Mouse (Mus musculus) lung, postnatal 0 days (tissue): ENCODE measurements around the gene Gpat2. TPM values are rescaled to one million over a fixed set of nuclear protein-coding genes. Genes with fewer than 3 reads are reported as not detected.
A peak's percentile ranks its signal among the peaks of the same experiment; 100 is the strongest.

Source experiments
- ATAC-seq: fragments of 200-750 bp; cut with Nextera tagmentation; 2 replicates; pipeline ENCODE4 v1.8.0; 2017; ENCODE audit warnings: moderate library complexity
- DNase-seq: peaks from one replicate; pipeline ENCODE4 v3.0.0-alpha.2; 2016; ENCODE audit warnings: low spot score
- H3K27ac ChIP-seq: fragments of 300-500 bp; sonication (generic); 2 replicates; pipeline ENCODE4 v1.5.1; 2014; ENCODE audit warnings: antibody characterized with exemption, mild to moderate bottlenecking, low read length, mixed read lengths
- H3K27me3 ChIP-seq: fragments of 300-500 bp; sonication (generic); replicated peaks from 2 replicates; pipeline ENCODE4 v1.6.1; 2014; ENCODE audit warnings: low read length, mixed read lengths; ENCODE audit not compliant: insufficient read depth
- H3K36me3 ChIP-seq: fragments of 300-500 bp; sonication (generic); 2 replicates; pipeline ENCODE4 v1.6.1; 2014; ENCODE audit warnings: low read length, mixed read lengths; ENCODE audit not compliant: insufficient read depth
- H3K4me1 ChIP-seq: fragments of 300-500 bp; sonication (generic); 2 replicates; pipeline ENCODE4 v1.6.1; 2014; ENCODE audit warnings: antibody characterized with exemption, low read depth, low read length, mixed read lengths; ENCODE audit not compliant: insufficient read depth
- H3K4me2 ChIP-seq: fragments of 300-500 bp; sonication (generic); replicated peaks from 2 replicates; pipeline ENCODE4 v1.6.1; 2014; ENCODE audit warnings: low read depth, mild to moderate bottlenecking, low read length, moderate library complexity, mixed read lengths
- H3K4me3 ChIP-seq: fragments of 300-500 bp; sonication (generic); 2 replicates; pipeline ENCODE4 v1.5.1; 2014; ENCODE audit warnings: low read depth, low read length
- H3K9ac ChIP-seq: fragments of 300-500 bp; sonication (generic); replicated peaks from 2 replicates; pipeline ENCODE4 v1.6.1; 2014; ENCODE audit warnings: low read depth, mild to moderate bottlenecking
- H3K9me3 ChIP-seq: fragments of 300-500 bp; sonication (generic); 2 replicates; pipeline ENCODE4 v1.6.1; 2016; ENCODE audit warnings: low read length, mixed read lengths
- CTCF ChIP-seq: IDR thresholded peaks from 2 replicates; pipeline ENCODE4 v1.5.1; 2016; ENCODE audit warnings: antibody characterized with exemption, mild to moderate bottlenecking
- EP300 ChIP-seq: IDR thresholded peaks from 2 replicates; pipeline ENCODE4 v1.6.1; 2016; ENCODE audit warnings: antibody characterized with exemption, mild to moderate bottlenecking, control low read depth
- WGBS: fragments of 180-500 bp; shearing (Covaris S2); extraction: QIAGEN DNeasy Blood & Tissue Kit; methylation state at CpG from one replicate; pipeline ENCODE4 v1.1.7; 2014; 5-methylcytosine and 5-hydroxymethylcytosine counted together
- polyA plus RNA-seq: library from polyadenylated mRNA; unstranded; fragments of >200 nt; fragmentation: Nextera tagmentation; extraction: Ambion mirVana; gene quantifications from 2 replicates; pipeline ENCODE4 v1.2.1, GENCODE M21; 2015

The Gpat2 gene
- polyA plus RNA-seq, 1 experiment from 2014 or later: 0.23 TPM

- Histone ChIP-seq H3K27me3 (no peaks in the 10 kb centered on the region), H3K27ac (no peak overlapping the region), H3K4me3 (no peak overlapping the region), H3K9me3 (no peaks in the 10 kb centered on the region), H3K4me2 (no peak overlapping the region), H3K4me1 (no peaks in the 10 kb centered on the region), H3K9ac (no peak overlapping the region), H3K36me3 (no peaks in the 10 kb centered on the region)
- WGBS: 13% methylated on average over 2 of the region's 2 CpGs
- no peak for DNase-seq
- ATAC-seq: no peak
- TF ChIP-seq EP300: no peak
- TF ChIP-seq CTCF: peak; percentile 65
Observed at GRCm38 (mm10) chr2:127435135-127435534, 10.1 kb downstream of the Gpat2 start.

- ATAC-seq: no peak
- H3K9ac ChIP-seq: no peak overlapping the region
Observed at GRCm38 (mm10) chr2:127435554-127435953, 10.6 kb downstream of the Gpat2 start.

GRCm38 (mm10) chr2:127437697-127438096, 12.7 kb downstream of the Gpat2 start:
- Histone ChIP-seq H3K4me3 (no peak overlapping the region), H3K27me3 (no peaks in the 10 kb centered on the region), H3K36me3 (no peaks in the 10 kb centered on the region), H3K4me2 (no peak overlapping the region), H3K27ac (no peak overlapping the region), H3K9me3 (no peaks in the 10 kb centered on the region), H3K4me1 (no peaks in the 10 kb centered on the region), H3K9ac (no peak overlapping the region)
- no peak for DNase-seq
- TF ChIP-seq EP300 (no peak), CTCF (no peak)
- 84% methylated on average over 5 of the region's 5 CpGs for WGBS
- no peak for ATAC-seq

More at GRCm38 (mm10) chr2:127435554-127435953, 10.6 kb downstream of the Gpat2 start:
- no peaks in the 10 kb centered on the region for H3K9me3 ChIP-seq
- H3K4me2 ChIP-seq: no peak overlapping the region
- H3K4me3 ChIP-seq: no peak overlapping the region
- no peaks in the 10 kb centered on the region for H3K4me1 ChIP-seq
- H3K27me3 ChIP-seq: no peaks in the 10 kb centered on the region
- H3K36me3 ChIP-seq: no peaks in the 10 kb centered on the region
- no peak for DNase-seq
- H3K27ac ChIP-seq: no peak overlapping the region
- WGBS: 98% methylated on average over 2 of the region's 2 CpGs
- no peak for TF ChIP-seq EP300
- TF ChIP-seq CTCF: no peak

- no peaks in the 10 kb centered on the region for H3K9me3 ChIP-seq
- H3K4me3 ChIP-seq: peak within 1 kb of the TSS; percentile 65
- no peaks in the 10 kb centered on the region for H3K27me3 ChIP-seq
- ATAC-seq: peak; percentile 93
- DNase-seq: peak; percentile 92
- H3K36me3 ChIP-seq: no peaks in the 10 kb centered on the region
- H3K4me2 ChIP-seq: peak within 1 kb of the TSS; percentile 76
- 3% methylated on average over 35 of the region's 37 CpGs for WGBS
- peak within 1 kb of the TSS; percentile 22; the same call in 1 of the 2 replicates for H3K27ac ChIP-seq
- peaks cover 11% of the 10 kb centered on the region; the same call in 1 of the 2 replicates for H3K4me1 ChIP-seq
- TF ChIP-seq CTCF: no peak
- TF ChIP-seq EP300: no peak
- H3K9ac ChIP-seq: peak within 1 kb of the TSS; percentile 55
Observed at GRCm38 (mm10) chr2:127444055-127444789, 19.2 kb downstream of the Gpat2 start, which contains the start of gene Fahd2a. TSS of gene Fahd2a (minus strand) at chr2:127444565.

GRCm38 (mm10) chr2:127446847-127447246, 21.8 kb downstream of the Gpat2 start:
- Histone ChIP-seq H3K9me3 (no peaks in the 10 kb centered on the region), H3K27ac (no peak overlapping the region), H3K36me3 (no peaks in the 10 kb centered on the region), H3K27me3 (no peaks in the 10 kb centered on the region), H3K9ac (no peak overlapping the region), H3K4me2 (no peak overlapping the region), H3K4me1 (peaks cover 11% of the 10 kb centered on the region; the same call in 1 of the 2 replicates), H3K4me3 (no peak overlapping the region)
- ATAC-seq: no peak
- DNase-seq: no peak
- WGBS: 25% methylated on average over 3 of the region's 3 CpGs
- TF ChIP-seq EP300 (no peak), CTCF (no peak)

- no peak overlapping the region for H3K4me2 ChIP-seq
- no peak overlapping the region for H3K9ac ChIP-seq
- TF ChIP-seq EP300 (no peak), CTCF (no peak)
- no peaks in the 10 kb centered on the region for H3K27me3 ChIP-seq
- H3K4me1 ChIP-seq: peaks cover under 1% of the 10 kb centered on the region; the same call in 1 of the 2 replicates
- H3K4me3 ChIP-seq: no peak overlapping the region
- H3K36me3 ChIP-seq: no peaks in the 10 kb centered on the region
- ATAC-seq: no peak
- no peak overlapping the region for H3K27ac ChIP-seq
- no peaks in the 10 kb centered on the region for H3K9me3 ChIP-seq
- 30% methylated on average over 7 of the region's 7 CpGs for whole genome bisulfite sequencing
- DNase-seq: no peak
Observed at GRCm38 (mm10) chr2:127449691-127450090, 24.7 kb downstream of the Gpat2 start.
